Mouse (Mus musculus): Measurements from ENCODE around the gene D630045J12Rik. TPM values are rescaled to one million over a fixed set of nuclear protein-coding genes. Genes with fewer than 3 reads are reported as not detected.

D630045J12Rik gene
- polyA plus RNA-seq, 1 experiment from 2014 or later: 21.0 TPM

- Histone ChIP-seq H3K27ac (no peak overlapping the region), H3K4me3 (no peak overlapping the region), H3K36me3 (replicated peaks) (no peaks in the 10 kb centered on the region), H3K9ac (no peak overlapping the region), H3K4me2 (no peak overlapping the region), H3K27me3 (replicated peaks) (no peaks in the 10 kb centered on the region), H3K4me1 (no peaks in the 10 kb centered on the region), H3K9me3 (no peaks in the 10 kb centered on the region)
- no peak for ATAC-seq (replicated peaks)
- 86% methylated on average over 7 of the region's 7 CpGs for WGBS
These were observed 151.5 kb downstream of the D630045J12Rik start for GRCm38 (mm10) chr6:38102216-38102795.

- 80% methylated on average over 5 of the region's 5 CpGs for WGBS
- H3K36me3 ChIP-seq (replicated peaks): no peaks in the 10 kb centered on the region
These were observed 156.8 kb downstream of the D630045J12Rik start for GRCm38 (mm10) chr6:38096961-38097370.

DNA sequence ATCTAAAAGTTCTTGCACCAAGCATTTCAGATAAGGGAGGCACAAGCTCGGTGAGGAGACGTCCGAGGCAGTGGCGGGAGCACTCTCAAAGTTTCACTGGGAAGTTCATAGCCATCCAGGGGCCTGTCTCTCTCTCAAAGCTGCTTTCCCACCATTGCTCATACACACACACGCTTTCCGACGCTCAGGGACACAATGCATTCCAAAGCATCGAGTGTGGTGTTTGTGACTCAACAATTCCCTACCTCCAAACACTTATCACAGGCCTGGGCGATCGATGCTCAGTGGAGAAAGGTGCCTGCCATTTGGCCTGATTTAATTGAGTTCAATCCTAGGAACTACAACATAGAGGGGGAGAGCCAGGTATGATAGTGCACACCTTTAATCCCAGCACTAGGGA is 159.1 kb downstream of the D630045J12Rik start:
- H3K27ac ChIP-seq: no peak overlapping the region
- no peak overlapping the region for H3K4me3 ChIP-seq
- 92% methylated on average over 10 of the region's 10 CpGs for WGBS
- no peak for ATAC-seq (replicated peaks)
- H3K4me2 ChIP-seq: no peak overlapping the region
- no peaks in the 10 kb centered on the region for H3K27me3 ChIP-seq (replicated peaks)
- H3K36me3 ChIP-seq (replicated peaks): no peaks in the 10 kb centered on the region
- no peak overlapping the region for H3K9ac ChIP-seq
- no peaks in the 10 kb centered on the region for H3K4me1 ChIP-seq
- no peaks in the 10 kb centered on the region for H3K9me3 ChIP-seq

More at GRCm38 (mm10) chr6:38096961-38097370, 156.8 kb downstream of the D630045J12Rik start:
- Histone ChIP-seq H3K4me2 (no peak overlapping the region), H3K4me1 (no peaks in the 10 kb centered on the region), H3K27ac (no peak overlapping the region), H3K9me3 (no peaks in the 10 kb centered on the region), H3K9ac (no peak overlapping the region), H3K4me3 (no peak overlapping the region), H3K27me3 (replicated peaks) (no peaks in the 10 kb centered on the region)
- no peak for ATAC-seq (replicated peaks)

- WGBS: 97% methylated on average over 8 of the region's 8 CpGs
- no peak overlapping the region for H3K9ac ChIP-seq
- H3K27me3 ChIP-seq (replicated peaks): no peaks in the 10 kb centered on the region
- no peak for ATAC-seq (replicated peaks)
- no peak overlapping the region for H3K4me2 ChIP-seq
- no peaks in the 10 kb centered on the region for H3K9me3 ChIP-seq
- no peaks in the 10 kb centered on the region for H3K36me3 ChIP-seq (replicated peaks)
- no peaks in the 10 kb centered on the region for H3K4me1 ChIP-seq
- no peak overlapping the region for H3K4me3 ChIP-seq
- no peak overlapping the region for H3K27ac ChIP-seq
These were observed 161.3 kb downstream of the D630045J12Rik start for GRCm38 (mm10) chr6:38092539-38092938.

DNA sequence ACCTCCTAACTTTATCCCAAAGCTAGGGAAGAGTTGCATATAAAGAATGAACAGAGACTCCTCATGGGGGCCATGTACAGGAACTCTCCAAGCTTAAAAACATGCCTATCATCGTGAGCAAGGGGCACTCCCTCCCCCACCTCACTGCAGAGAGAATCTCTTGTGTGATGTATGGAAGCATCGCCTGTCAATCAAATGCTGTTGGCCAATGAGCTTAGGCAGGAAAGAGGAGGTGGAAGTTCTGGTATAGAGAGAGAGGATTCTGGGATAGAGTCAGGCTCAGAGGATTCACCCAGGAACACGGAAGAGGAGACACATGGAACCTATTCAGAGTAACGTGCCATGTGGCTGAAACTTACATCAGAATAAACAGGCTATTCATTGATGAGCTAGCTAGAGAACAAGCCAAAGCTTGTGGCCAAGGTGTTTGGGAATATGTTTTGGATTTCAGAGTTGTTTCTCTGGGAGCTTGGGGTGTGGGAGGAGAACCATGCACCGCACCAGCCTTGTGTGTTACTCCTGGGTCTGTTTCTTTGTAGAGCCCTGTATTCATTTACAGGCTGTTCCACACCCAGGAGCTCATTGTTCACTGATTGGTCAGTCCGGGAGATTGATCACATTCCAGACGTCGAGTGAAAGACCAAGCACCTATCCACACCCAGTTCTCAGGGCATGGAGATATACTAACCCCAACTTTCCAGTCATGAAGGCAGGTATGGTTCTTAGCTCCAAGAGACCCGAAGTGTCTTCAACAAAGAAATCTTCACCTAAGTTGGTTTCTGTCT is 166.4 kb downstream of the D630045J12Rik start:
- no peak for ATAC-seq (replicated peaks)
- no peak overlapping the region for H3K27ac ChIP-seq
- H3K4me1 ChIP-seq: no peaks in the 10 kb centered on the region
- H3K9me3 ChIP-seq: no peaks in the 10 kb centered on the region
- no peaks in the 10 kb centered on the region for H3K36me3 ChIP-seq (replicated peaks)
- H3K27me3 ChIP-seq (replicated peaks): no peaks in the 10 kb centered on the region
- H3K9ac ChIP-seq: no peak overlapping the region
- H3K4me3 ChIP-seq: no peak overlapping the region
- no peak overlapping the region for H3K4me2 ChIP-seq
- 83% methylated on average over 9 of the region's 9 CpGs for WGBS

GRCm38 (mm10) chr6:38083204-38083603 is 170.6 kb downstream of the D630045J12Rik start:
- 36% methylated on average over 4 of the region's 4 CpGs for WGBS

DNA sequence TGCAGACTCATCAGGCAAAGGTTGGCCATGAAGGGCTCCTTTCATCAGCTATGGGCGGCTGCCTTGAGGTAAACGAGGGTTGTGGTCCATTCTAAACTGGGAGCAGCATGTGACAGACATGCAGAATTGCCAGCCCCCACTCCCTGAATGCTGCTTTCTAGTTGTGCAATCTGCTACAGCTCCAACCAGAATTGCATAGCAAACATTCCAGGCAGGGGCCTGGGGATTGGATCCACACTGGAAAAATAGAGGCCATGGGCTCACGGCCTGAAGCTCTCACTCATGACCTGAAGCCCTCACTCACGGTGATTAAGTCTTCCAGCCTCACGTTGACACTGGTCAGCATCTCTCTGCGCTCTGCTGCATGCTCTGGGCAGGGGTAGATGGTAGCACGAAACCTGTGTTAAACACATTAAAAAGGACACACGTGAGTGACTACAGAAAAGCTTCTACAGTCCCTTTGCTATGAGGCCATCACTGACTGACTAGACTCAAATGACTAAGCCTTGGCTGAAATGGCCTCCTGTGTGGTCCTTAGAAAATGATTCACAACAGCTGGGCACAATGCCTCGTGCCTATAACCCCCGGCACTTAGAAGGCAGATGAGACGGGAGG is 172.0 kb downstream of the D630045J12Rik start:
- no peak overlapping the region for H3K4me3 ChIP-seq
- 57% methylated on average over 11 of the region's 11 CpGs for WGBS
- H3K27me3 ChIP-seq (replicated peaks): no peaks in the 10 kb centered on the region
- H3K36me3 ChIP-seq (replicated peaks): no peaks in the 10 kb centered on the region
- no peaks in the 10 kb centered on the region for H3K9me3 ChIP-seq
- H3K4me2 ChIP-seq: no peak overlapping the region
- no peak for ATAC-seq (replicated peaks)
- no peaks in the 10 kb centered on the region for H3K4me1 ChIP-seq
- H3K27ac ChIP-seq: no peak overlapping the region
- no peak overlapping the region for H3K9ac ChIP-seq

More at GRCm38 (mm10) chr6:38083204-38083603, 170.6 kb downstream of the D630045J12Rik start:
- Histone ChIP-seq H3K36me3 (replicated peaks) (no peaks in the 10 kb centered on the region), H3K27me3 (replicated peaks) (no peaks in the 10 kb centered on the region), H3K9ac (no peak overlapping the region), H3K27ac (no peak overlapping the region), H3K4me3 (no peak overlapping the region), H3K4me2 (no peak overlapping the region), H3K4me1 (no peaks in the 10 kb centered on the region), H3K9me3 (no peaks in the 10 kb centered on the region)
- no peak for ATAC-seq (replicated peaks)

- no peak overlapping the region for H3K9ac ChIP-seq
- no peak overlapping the region for H3K27ac ChIP-seq
- no peaks in the 10 kb centered on the region for H3K27me3 ChIP-seq (replicated peaks)
- no peak for ATAC-seq (replicated peaks)
- no peak overlapping the region for H3K4me3 ChIP-seq
- WGBS: 69% methylated on average over 4 of the region's 4 CpGs
- no peaks in the 10 kb centered on the region for H3K36me3 ChIP-seq (replicated peaks)
- no peaks in the 10 kb centered on the region for H3K4me1 ChIP-seq
- H3K9me3 ChIP-seq: no peaks in the 10 kb centered on the region
- no peak overlapping the region for H3K4me2 ChIP-seq
These were observed 173.4 kb downstream of the D630045J12Rik start for GRCm38 (mm10) chr6:38080364-38080763.

GRCm38 (mm10) chr6:38073592-38073991 is 180.2 kb downstream of the D630045J12Rik start:
- Histone ChIP-seq H3K9me3 (no peaks in the 10 kb centered on the region), H3K9ac (no peak overlapping the region), H3K27me3 (replicated peaks) (no peaks in the 10 kb centered on the region), H3K4me3 (no peak overlapping the region), H3K4me2 (no peak overlapping the region), H3K27ac (no peak overlapping the region), H3K4me1 (no peaks in the 10 kb centered on the region), H3K36me3 (replicated peaks) (no peaks in the 10 kb centered on the region)
- ATAC-seq (replicated peaks): no peak
- 93% methylated on average over 3 of the region's 3 CpGs for WGBS

Other genes with a start within 250 kb of the D630045J12Rik start
- 0.97 and 0.98 TPM in 2 replicates for gene Svopl, start 207.0 kb downstream of the D630045J12Rik start, polyA plus RNA-seq (2015; fragmentation: Nextera tagmentation; extraction: Ambion mirVana)
- not detected in 2 replicates for gene Tmem213, start 144.8 kb downstream of the D630045J12Rik start, polyA plus RNA-seq (2015; fragmentation: Nextera tagmentation; extraction: Ambion mirVana)
- gene Atp6v0a4, start 129.4 kb downstream of the D630045J12Rik start, polyA plus RNA-seq (2015; fragmentation: Nextera tagmentation; extraction: Ambion mirVana): 0.24 and 0.25 TPM in 2 replicates
- 8.2 and 9.1 TPM in 2 replicates for gene Zc3hav1l, start 45.2 kb upstream of the D630045J12Rik start, polyA plus RNA-seq (2015; fragmentation: Nextera tagmentation; extraction: Ambion mirVana)
- gene Zc3hav1, start 100.6 kb upstream of the D630045J12Rik start, polyA plus RNA-seq (2015; fragmentation: Nextera tagmentation; extraction: Ambion mirVana): 1.6 and 1.7 TPM in 2 replicates
- gene Ttc26, start 127.5 kb upstream of the D630045J12Rik start, polyA plus RNA-seq (2015; fragmentation: Nextera tagmentation; extraction: Ambion mirVana): 7.5 and 7.6 TPM in 2 replicates
- gene Ubn2, start 179.9 kb upstream of the D630045J12Rik start, polyA plus RNA-seq (2015; fragmentation: Nextera tagmentation; extraction: Ambion mirVana): 24.4 and 25.4 TPM in 2 replicates

Data from midbrain, embryonic 15.5 days (tissue).